Mouse (Mus musculus) ES-E14 (cell line): ENCODE measurements around the gene Siae.

Source experiments
- CHD2 ChIP-seq: IDR thresholded peaks from 2 replicates; pipeline ENCODE4 v1.6.1; 2014; ENCODE audit warnings: mild to moderate bottlenecking, low read depth, low read length, inconsistent platforms
- HCFC1 ChIP-seq: IDR thresholded peaks from 2 replicates; pipeline ENCODE4 v1.6.1; 2012; ENCODE audit warnings: low read length, inconsistent platforms, borderline replicate concordance; ENCODE audit not compliant: insufficient read depth
- ZC3H11A ChIP-seq: IDR thresholded peaks from 2 replicates; pipeline ENCODE4 v1.6.1; 2012; ENCODE audit warnings: low read depth, mild to moderate bottlenecking, inconsistent platforms, low read length, borderline replicate concordance

GRCm38 (mm10) chr9:37550435-37550834 lies 5.1 kb upstream of the Siae start:
- TF ChIP-seq HCFC1: no peak
- no peak for TF ChIP-seq ZC3H11A
- no peak for TF ChIP-seq CHD2
